Mouse (Mus musculus): ENCODE data around the gene Naf1. TPM values are rescaled to one million over a fixed set of nuclear protein-coding genes. Genes with fewer than 3 reads are reported as not detected.

The Naf1 gene
- polyA plus RNA-seq, 1 experiment, result 59.6 TPM

DNA sequence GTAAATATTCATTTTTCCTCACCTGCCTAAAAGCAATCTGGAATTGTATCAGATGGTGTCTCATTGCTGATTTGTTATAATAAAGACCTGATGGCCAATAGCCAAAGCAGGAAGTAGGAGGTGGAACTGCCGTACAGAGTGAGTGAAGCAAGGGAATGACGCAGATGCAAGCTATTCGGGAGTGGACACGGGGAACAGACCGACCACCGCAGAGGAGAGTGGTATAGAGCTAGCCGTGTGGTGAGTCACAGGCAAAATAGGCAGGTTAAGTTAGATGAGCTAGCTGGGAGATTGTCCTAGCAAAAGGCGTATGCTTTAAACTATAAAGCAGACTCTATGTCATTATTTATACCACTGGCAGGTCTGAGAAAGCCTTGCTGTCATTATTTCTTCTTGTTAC is 46.1 kb downstream of the Naf1 start:
- Histone ChIP-seq H3K27me3 (ENCODE audit: control insufficient read depth, insufficient read depth, low read length, poor library complexity, severe bottlenecking) (no peaks in the 10 kb centered on the region), H3K9me3 (replicated peaks; ENCODE audit: control insufficient read depth, insufficient read depth, low read length, poor library complexity, severe bottlenecking) (no peaks in the 10 kb centered on the region), H3K4me3 (ENCODE audit: low read depth, low read length) (no peak overlapping the region), H3K4me1 (ENCODE audit: control insufficient read depth, insufficient read depth, low read length) (no peaks in the 10 kb centered on the region), H3K36me3 (ENCODE audit: control insufficient read depth, insufficient read depth, low read length, poor library complexity, severe bottlenecking) (no peaks in the 10 kb centered on the region), H3K27ac (ENCODE audit: insufficient read depth, low read length) (no peak overlapping the region), H3K9ac (ENCODE audit: low read depth, poor library complexity, severe bottlenecking) (no peak overlapping the region)
- TF ChIP-seq EP300 (IDR thresholded peaks at IDR 0.05; ENCODE audit: insufficient read depth, low read depth, low read length) (no peak), POLR2A (IDR thresholded peaks at IDR 0.05; ENCODE audit: insufficient read depth, low read length) (no peak), CTCF (IDR thresholded peaks at IDR 0.05; ENCODE audit: low read depth, low read length) (no peak)

DNA sequence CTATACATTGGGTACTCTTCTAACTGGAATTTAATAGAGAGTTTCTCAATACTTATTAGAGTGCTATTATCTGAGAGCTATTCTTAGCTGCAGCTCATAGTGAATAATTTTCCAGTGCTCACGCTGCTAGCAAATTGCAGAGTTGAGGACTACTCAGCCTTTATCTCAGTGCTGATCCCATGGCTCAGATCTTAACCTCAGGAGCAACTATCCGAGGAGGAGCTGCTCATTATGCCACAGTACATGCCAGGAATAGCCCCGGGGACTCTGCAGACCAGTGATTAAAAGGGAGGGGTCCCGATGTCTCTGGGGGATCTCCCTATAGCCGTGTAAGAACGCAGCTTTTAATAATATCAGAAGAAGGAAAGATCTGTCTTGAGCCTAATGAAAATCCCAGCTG is 50.7 kb downstream of the Naf1 start:
- no peak overlapping the region for H3K27ac ChIP-seq (ENCODE audit: insufficient read depth, low read length)
- H3K9me3 ChIP-seq (replicated peaks; ENCODE audit: control insufficient read depth, insufficient read depth, low read length, poor library complexity, severe bottlenecking), result no peaks in the 10 kb centered on the region
- peaks cover 2% of the 10 kb centered on the region; the same call in 1 of the 2 replicates for H3K27me3 ChIP-seq (ENCODE audit: control insufficient read depth, insufficient read depth, low read length, poor library complexity, severe bottlenecking)
- H3K4me3 ChIP-seq (ENCODE audit: low read depth, low read length), result no peak overlapping the region
- H3K9ac ChIP-seq (ENCODE audit: low read depth, poor library complexity, severe bottlenecking), result no peak overlapping the region
- H3K36me3 ChIP-seq (ENCODE audit: control insufficient read depth, insufficient read depth, low read length, poor library complexity, severe bottlenecking), result no peaks in the 10 kb centered on the region
- peaks cover 1% of the 10 kb centered on the region for H3K4me1 ChIP-seq (ENCODE audit: control insufficient read depth, insufficient read depth, low read length)
- TF ChIP-seq POLR2A (IDR thresholded peaks at IDR 0.05; ENCODE audit: insufficient read depth, low read length), result no peak
- TF ChIP-seq EP300 (IDR thresholded peaks at IDR 0.05; ENCODE audit: insufficient read depth, low read depth, low read length), result no peak

DNA sequence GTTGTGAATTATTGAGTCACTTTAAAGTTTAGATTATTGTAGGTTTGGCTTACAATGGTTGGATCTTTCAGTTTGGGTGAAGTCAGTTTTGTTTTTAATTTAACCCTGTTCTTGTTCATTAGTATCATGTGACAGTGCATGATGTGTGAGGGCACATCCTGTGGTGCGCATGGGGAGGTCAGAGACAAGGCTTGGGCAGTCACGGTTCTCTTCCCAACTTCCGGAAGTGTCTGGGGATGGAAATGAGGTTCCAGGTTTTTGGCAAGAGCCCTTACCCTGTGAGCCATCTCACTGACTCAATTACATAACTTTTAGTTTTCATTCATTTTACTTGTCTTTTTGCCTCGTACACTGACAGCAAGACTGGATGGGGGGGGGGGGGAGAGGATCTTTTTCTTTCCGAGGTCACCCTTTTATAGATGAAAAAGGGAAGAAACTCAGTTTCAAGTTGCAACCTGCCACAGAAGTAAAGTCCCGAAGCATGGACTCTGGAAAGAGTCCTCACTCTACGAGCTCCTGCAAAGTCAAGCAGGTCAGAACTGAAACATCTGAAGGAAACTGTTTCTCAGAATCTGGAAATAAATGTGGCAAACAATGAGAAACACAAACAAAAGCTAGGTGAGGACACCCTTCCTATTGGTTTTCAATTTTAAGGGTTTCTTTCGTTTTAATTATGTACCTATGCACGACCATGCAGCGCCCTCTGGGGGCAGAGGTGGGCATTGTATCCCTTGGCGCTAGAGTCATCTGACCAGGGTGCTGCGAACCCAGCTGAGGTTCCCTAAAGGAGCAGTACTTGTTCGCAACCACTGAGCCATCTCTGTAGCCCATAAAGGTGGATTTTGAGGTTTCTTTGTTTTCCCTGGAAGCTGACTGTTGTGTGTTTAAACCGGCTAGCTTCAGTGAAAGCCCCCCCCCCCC is 53.9 kb downstream of the Naf1 start:
- TF ChIP-seq CTCF (IDR thresholded peaks at IDR 0.05; ENCODE audit: low read depth, low read length) (peak; percentile 83), EP300 (IDR thresholded peaks at IDR 0.05; ENCODE audit: insufficient read depth, low read depth, low read length) (no peak)
- Histone ChIP-seq H3K9me3 (replicated peaks; ENCODE audit: control insufficient read depth, insufficient read depth, low read length, poor library complexity, severe bottlenecking) (no peaks in the 10 kb centered on the region), H3K4me1 (ENCODE audit: control insufficient read depth, insufficient read depth, low read length) (peaks cover 1% of the 10 kb centered on the region), H3K27me3 (ENCODE audit: control insufficient read depth, insufficient read depth, low read length, poor library complexity, severe bottlenecking) (peaks cover 2% of the 10 kb centered on the region; the same call in 1 of the 2 replicates), H3K9ac (ENCODE audit: low read depth, poor library complexity, severe bottlenecking) (no peak overlapping the region), H3K27ac (ENCODE audit: insufficient read depth, low read length) (no peak overlapping the region), H3K36me3 (ENCODE audit: control insufficient read depth, insufficient read depth, low read length, poor library complexity, severe bottlenecking) (no peaks in the 10 kb centered on the region), H3K4me3 (ENCODE audit: low read depth, low read length) (no peak overlapping the region)

DNA sequence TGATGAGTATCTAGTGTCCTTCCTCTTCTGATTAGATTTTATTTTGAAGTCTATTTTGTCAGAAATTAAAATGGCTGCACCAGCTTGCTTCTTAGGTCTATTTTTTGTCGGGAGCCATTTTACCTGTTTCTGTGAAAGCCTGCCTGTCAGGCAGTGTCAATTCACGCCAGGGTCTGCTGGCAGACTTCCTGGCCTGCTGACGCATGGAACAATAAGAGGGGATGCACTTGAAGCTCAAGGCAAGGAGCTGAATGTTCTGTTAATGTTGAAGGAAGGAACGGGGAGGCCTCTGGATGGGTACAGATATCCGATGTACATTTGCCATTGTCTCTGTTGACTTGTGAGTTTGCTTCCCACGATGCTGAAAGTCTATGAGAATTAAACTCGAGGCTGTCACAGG is 56.0 kb downstream of the Naf1 start:
- Histone ChIP-seq H3K4me1 (ENCODE audit: control insufficient read depth, insufficient read depth, low read length) (peaks cover 1% of the 10 kb centered on the region), H3K27ac (ENCODE audit: insufficient read depth, low read length) (no peak overlapping the region), H3K9ac (ENCODE audit: low read depth, poor library complexity, severe bottlenecking) (no peak overlapping the region), H3K9me3 (replicated peaks; ENCODE audit: control insufficient read depth, insufficient read depth, low read length, poor library complexity, severe bottlenecking) (no peaks in the 10 kb centered on the region), H3K4me3 (ENCODE audit: low read depth, low read length) (no peak overlapping the region), H3K36me3 (ENCODE audit: control insufficient read depth, insufficient read depth, low read length, poor library complexity, severe bottlenecking) (no peaks in the 10 kb centered on the region), H3K27me3 (ENCODE audit: control insufficient read depth, insufficient read depth, low read length, poor library complexity, severe bottlenecking) (peaks cover 2% of the 10 kb centered on the region; the same call in 1 of the 2 replicates)
- TF ChIP-seq EP300 (IDR thresholded peaks at IDR 0.05; ENCODE audit: insufficient read depth, low read depth, low read length) (no peak), POLR2A (IDR thresholded peaks at IDR 0.05; ENCODE audit: insufficient read depth, low read length) (no peak), CTCF (IDR thresholded peaks at IDR 0.05; ENCODE audit: low read depth, low read length) (no peak)

DNA sequence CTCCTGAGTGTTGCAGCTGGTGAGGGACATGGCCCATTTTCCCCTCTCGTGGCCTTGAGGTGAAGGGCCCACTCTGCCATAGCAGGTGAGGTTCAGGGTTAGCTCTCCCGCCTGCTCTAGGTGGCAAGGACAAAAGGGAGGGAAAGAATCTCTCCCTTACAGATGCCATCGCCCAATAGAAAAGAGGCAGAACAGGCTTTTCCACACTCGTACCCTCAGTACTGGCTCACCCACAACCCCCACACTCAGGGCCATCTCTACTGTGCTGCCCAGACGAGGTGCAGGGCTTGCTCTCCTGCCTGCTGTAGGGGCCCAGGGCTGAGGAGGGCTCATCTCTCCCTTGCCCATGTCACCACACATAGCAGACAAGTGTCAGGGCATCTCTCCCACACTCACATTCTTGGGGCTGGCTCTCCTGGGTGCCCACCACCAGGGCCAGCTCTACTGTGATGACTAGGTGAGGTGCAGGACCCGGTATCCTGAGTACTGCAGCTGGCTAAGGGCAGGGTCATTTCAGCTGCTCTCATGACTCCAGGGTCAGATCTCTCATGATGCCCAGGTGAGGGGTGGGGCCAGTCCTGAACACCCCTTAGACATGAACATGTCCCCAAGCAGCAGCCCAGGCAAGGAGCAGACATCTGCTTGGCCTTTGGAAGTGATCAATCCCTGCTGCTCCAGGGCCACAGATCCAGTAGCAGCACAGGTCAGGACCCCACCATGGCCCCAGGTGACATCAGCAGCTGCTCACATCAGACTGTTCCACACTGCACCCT is 57.9 kb downstream of the Naf1 start:
- H3K27me3 ChIP-seq (ENCODE audit: control insufficient read depth, insufficient read depth, low read length, poor library complexity, severe bottlenecking), result peaks cover 2% of the 10 kb centered on the region; the same call in 1 of the 2 replicates
- H3K4me1 ChIP-seq (ENCODE audit: control insufficient read depth, insufficient read depth, low read length), result peaks cover 1% of the 10 kb centered on the region
- no peak overlapping the region for H3K9ac ChIP-seq (ENCODE audit: low read depth, poor library complexity, severe bottlenecking)
- no peak overlapping the region for H3K4me3 ChIP-seq (ENCODE audit: low read depth, low read length)
- TF ChIP-seq CTCF (IDR thresholded peaks at IDR 0.05; ENCODE audit: low read depth, low read length) (no peak), POLR2A (IDR thresholded peaks at IDR 0.05; ENCODE audit: insufficient read depth, low read length) (no peak), EP300 (IDR thresholded peaks at IDR 0.05; ENCODE audit: insufficient read depth, low read depth, low read length) (no peak)
- no peak overlapping the region for H3K27ac ChIP-seq (ENCODE audit: insufficient read depth, low read length)
- no peaks in the 10 kb centered on the region for H3K36me3 ChIP-seq (ENCODE audit: control insufficient read depth, insufficient read depth, low read length, poor library complexity, severe bottlenecking)
- no peaks in the 10 kb centered on the region for H3K9me3 ChIP-seq (replicated peaks; ENCODE audit: control insufficient read depth, insufficient read depth, low read length, poor library complexity, severe bottlenecking)

All from ES-Bruce4 (cell line).